Mouse (Mus musculus): ENCODE data around the gene Ocrl. TPM values are rescaled to one million over a fixed set of nuclear protein-coding genes. Genes with fewer than 3 reads are reported as not detected.

The Ocrl gene
- polyA plus RNA-seq, 1 experiment from 2014 or later, result 14.1 TPM

- Histone ChIP-seq H3K9ac (ENCODE audit: low read depth, low read length) (no peak overlapping the region), H3K27me3 (ENCODE audit: control insufficient read depth, insufficient read depth, low read length) (no peaks in the 10 kb centered on the region), H3K9me3 (replicated peaks; ENCODE audit: control insufficient read depth, low read length) (no peaks in the 10 kb centered on the region), H3K4me2 (no peak overlapping the region; the same call in 1 of the 2 replicates), H3K27ac (ENCODE audit: low read depth, low read length) (no peak overlapping the region), H3K4me1 (ENCODE audit: control insufficient read depth, insufficient read depth, low read length) (no peaks in the 10 kb centered on the region), H3K4me3 (ENCODE audit: low read depth, low read length) (no peak overlapping the region), H3K36me3 (ENCODE audit: control insufficient read depth, insufficient read depth, low read length) (no peaks in the 10 kb centered on the region)
- WGBS (ENCODE audit: insufficient replicate concordance), result 81% methylated on average over 7 of the region's 7 CpGs
- no peak for ATAC-seq (replicated peaks; ENCODE audit: insufficient number of reproducible peaks, low FRiP score, low TSS enrichment)
Measured at GRCm38 (mm10) chrX:47913543-47913938, 1.4 kb downstream of the Ocrl start.

- no peaks in the 10 kb centered on the region for H3K27me3 ChIP-seq (ENCODE audit: control insufficient read depth, insufficient read depth, low read length)
- no peaks in the 10 kb centered on the region for H3K4me1 ChIP-seq (ENCODE audit: control insufficient read depth, insufficient read depth, low read length)
- no peak overlapping the region for H3K4me2 ChIP-seq
- no peak for ATAC-seq (replicated peaks; ENCODE audit: insufficient number of reproducible peaks, low FRiP score, low TSS enrichment)
- H3K4me3 ChIP-seq (ENCODE audit: low read depth, low read length), result no peak overlapping the region
- 52% methylated on average over 1 of the region's 1 CpGs for WGBS (ENCODE audit: insufficient replicate concordance)
- no peaks in the 10 kb centered on the region for H3K36me3 ChIP-seq (ENCODE audit: control insufficient read depth, insufficient read depth, low read length)
- no peak overlapping the region for H3K27ac ChIP-seq (ENCODE audit: low read depth, low read length)
- no peaks in the 10 kb centered on the region for H3K9me3 ChIP-seq (replicated peaks; ENCODE audit: control insufficient read depth, low read length)
- H3K9ac ChIP-seq (ENCODE audit: low read depth, low read length), result no peak overlapping the region
Measured at GRCm38 (mm10) chrX:47916831-47917230, 4.6 kb downstream of the Ocrl start.

GRCm38 (mm10) chrX:47920541-47920940 lies 8.4 kb downstream of the Ocrl start:
- no peak for ATAC-seq (replicated peaks; ENCODE audit: insufficient number of reproducible peaks, low FRiP score, low TSS enrichment)
- whole genome bisulfite sequencing (ENCODE audit: insufficient replicate concordance), result 72% methylated on average over 5 of the region's 5 CpGs
- H3K9me3 ChIP-seq (replicated peaks; ENCODE audit: control insufficient read depth, low read length), result no peaks in the 10 kb centered on the region
- H3K27ac ChIP-seq (ENCODE audit: low read depth, low read length), result no peak overlapping the region
- no peak overlapping the region for H3K4me2 ChIP-seq
- no peaks in the 10 kb centered on the region for H3K27me3 ChIP-seq (ENCODE audit: control insufficient read depth, insufficient read depth, low read length)
- H3K4me3 ChIP-seq (ENCODE audit: low read depth, low read length), result no peak overlapping the region
- no peak overlapping the region for H3K9ac ChIP-seq (ENCODE audit: low read depth, low read length)
- no peaks in the 10 kb centered on the region for H3K36me3 ChIP-seq (ENCODE audit: control insufficient read depth, insufficient read depth, low read length)
- no peaks in the 10 kb centered on the region for H3K4me1 ChIP-seq (ENCODE audit: control insufficient read depth, insufficient read depth, low read length)

GRCm38 (mm10) chrX:47927981-47928380 lies 15.8 kb downstream of the Ocrl start:
- H3K4me1 ChIP-seq (ENCODE audit: control insufficient read depth, insufficient read depth, low read length), result no peaks in the 10 kb centered on the region
- H3K36me3 ChIP-seq (ENCODE audit: control insufficient read depth, insufficient read depth, low read length), result no peaks in the 10 kb centered on the region
- ATAC-seq (replicated peaks; ENCODE audit: insufficient number of reproducible peaks, low FRiP score, low TSS enrichment), result no peak
- H3K9me3 ChIP-seq (replicated peaks; ENCODE audit: control insufficient read depth, low read length), result no peaks in the 10 kb centered on the region
- no peak overlapping the region for H3K9ac ChIP-seq (ENCODE audit: low read depth, low read length)
- H3K27me3 ChIP-seq (ENCODE audit: control insufficient read depth, insufficient read depth, low read length), result no peaks in the 10 kb centered on the region
- WGBS (ENCODE audit: insufficient replicate concordance), result 81% methylated on average over 3 of the region's 3 CpGs
- H3K27ac ChIP-seq (ENCODE audit: low read depth, low read length), result no peak overlapping the region
- no peak overlapping the region for H3K4me3 ChIP-seq (ENCODE audit: low read depth, low read length)
- no peak overlapping the region for H3K4me2 ChIP-seq

GRCm38 (mm10) chrX:47930449-47930848 lies 18.3 kb downstream of the Ocrl start:
- no peaks in the 10 kb centered on the region for H3K27me3 ChIP-seq (ENCODE audit: control insufficient read depth, insufficient read depth, low read length)
- H3K9ac ChIP-seq (ENCODE audit: low read depth, low read length), result no peak overlapping the region
- H3K36me3 ChIP-seq (ENCODE audit: control insufficient read depth, insufficient read depth, low read length), result no peaks in the 10 kb centered on the region
- no peak overlapping the region for H3K4me2 ChIP-seq
- no peaks in the 10 kb centered on the region for H3K4me1 ChIP-seq (ENCODE audit: control insufficient read depth, insufficient read depth, low read length)
- ATAC-seq (replicated peaks; ENCODE audit: insufficient number of reproducible peaks, low FRiP score, low TSS enrichment), result no peak
- no peak overlapping the region for H3K4me3 ChIP-seq (ENCODE audit: low read depth, low read length)
- 56% methylated on average over 3 of the region's 3 CpGs for WGBS (ENCODE audit: insufficient replicate concordance)
- no peak overlapping the region for H3K27ac ChIP-seq (ENCODE audit: low read depth, low read length)
- H3K9me3 ChIP-seq (replicated peaks; ENCODE audit: control insufficient read depth, low read length), result no peaks in the 10 kb centered on the region

- Histone ChIP-seq H3K27me3 (ENCODE audit: control insufficient read depth, insufficient read depth, low read length) (no peaks in the 10 kb centered on the region), H3K36me3 (ENCODE audit: control insufficient read depth, insufficient read depth, low read length) (no peaks in the 10 kb centered on the region; the same call in 1 of the 2 replicates), H3K9me3 (replicated peaks; ENCODE audit: control insufficient read depth, low read length) (no peaks in the 10 kb centered on the region), H3K4me1 (ENCODE audit: control insufficient read depth, insufficient read depth, low read length) (no peaks in the 10 kb centered on the region), H3K4me2 (no peak overlapping the region), H3K27ac (ENCODE audit: low read depth, low read length) (no peak overlapping the region), H3K4me3 (ENCODE audit: low read depth, low read length) (no peak overlapping the region), H3K9ac (ENCODE audit: low read depth, low read length) (no peak overlapping the region)
- no peak for ATAC-seq (replicated peaks; ENCODE audit: insufficient number of reproducible peaks, low FRiP score, low TSS enrichment)
- WGBS (ENCODE audit: insufficient replicate concordance), result 75% methylated on average over 11 of the region's 11 CpGs
Measured at GRCm38 (mm10) chrX:47934352-47934751, 22.2 kb downstream of the Ocrl start.

GRCm38 (mm10) chrX:47936885-47937284 lies 24.7 kb downstream of the Ocrl start:
- Histone ChIP-seq H3K9ac (ENCODE audit: low read depth, low read length) (no peak overlapping the region), H3K4me1 (ENCODE audit: control insufficient read depth, insufficient read depth, low read length) (no peaks in the 10 kb centered on the region), H3K4me2 (no peak overlapping the region), H3K36me3 (ENCODE audit: control insufficient read depth, insufficient read depth, low read length) (no peaks in the 10 kb centered on the region; the same call in 1 of the 2 replicates), H3K27ac (ENCODE audit: low read depth, low read length) (no peak overlapping the region), H3K4me3 (ENCODE audit: low read depth, low read length) (no peak overlapping the region), H3K27me3 (ENCODE audit: control insufficient read depth, insufficient read depth, low read length) (no peaks in the 10 kb centered on the region), H3K9me3 (replicated peaks; ENCODE audit: control insufficient read depth, low read length) (no peaks in the 10 kb centered on the region)
- no peak for ATAC-seq (replicated peaks; ENCODE audit: insufficient number of reproducible peaks, low FRiP score, low TSS enrichment)
- WGBS (ENCODE audit: insufficient replicate concordance), result 67% methylated on average over 5 of the region's 5 CpGs

- Histone ChIP-seq H3K27ac (ENCODE audit: low read depth, low read length) (no peak overlapping the region), H3K27me3 (ENCODE audit: control insufficient read depth, insufficient read depth, low read length) (no peaks in the 10 kb centered on the region), H3K36me3 (ENCODE audit: control insufficient read depth, insufficient read depth, low read length) (no peaks in the 10 kb centered on the region; the same call in 1 of the 2 replicates), H3K4me1 (ENCODE audit: control insufficient read depth, insufficient read depth, low read length) (no peaks in the 10 kb centered on the region), H3K4me3 (ENCODE audit: low read depth, low read length) (no peak overlapping the region), H3K9ac (ENCODE audit: low read depth, low read length) (no peak overlapping the region), H3K9me3 (replicated peaks; ENCODE audit: control insufficient read depth, low read length) (no peaks in the 10 kb centered on the region), H3K4me2 (no peak overlapping the region)
- WGBS (ENCODE audit: insufficient replicate concordance), result 22% methylated on average over 2 of the region's 2 CpGs
- ATAC-seq (replicated peaks; ENCODE audit: insufficient number of reproducible peaks, low FRiP score, low TSS enrichment), result no peak
Measured at GRCm38 (mm10) chrX:47937740-47938139, 25.6 kb downstream of the Ocrl start.

GRCm38 (mm10) chrX:47949729-47950128 lies 37.5 kb downstream of the Ocrl start:
- Histone ChIP-seq H3K4me2 (no peak overlapping the region), H3K9me3 (replicated peaks; ENCODE audit: control insufficient read depth, low read length) (no peaks in the 10 kb centered on the region), H3K4me1 (ENCODE audit: control insufficient read depth, insufficient read depth, low read length) (no peaks in the 10 kb centered on the region), H3K9ac (ENCODE audit: low read depth, low read length) (no peak overlapping the region), H3K27ac (ENCODE audit: low read depth, low read length) (no peak overlapping the region), H3K36me3 (ENCODE audit: control insufficient read depth, insufficient read depth, low read length) (no peaks in the 10 kb centered on the region), H3K4me3 (ENCODE audit: low read depth, low read length) (no peak overlapping the region), H3K27me3 (ENCODE audit: control insufficient read depth, insufficient read depth, low read length) (no peaks in the 10 kb centered on the region)
- WGBS (ENCODE audit: insufficient replicate concordance), result 49% methylated on average over 3 of the region's 3 CpGs
- no peak for ATAC-seq (replicated peaks; ENCODE audit: insufficient number of reproducible peaks, low FRiP score, low TSS enrichment)
